Mouse (Mus musculus): ENCODE results near the gene Mum1l1. TPM values are rescaled to one million over a fixed set of nuclear protein-coding genes. Genes with fewer than 3 reads are reported as not detected.
"Not testable (repeated sequence)": the region's sequence is repeated elsewhere in the genome, so short reads cannot be mapped to it uniquely, and the experiment has no call there.

The Mum1l1 gene
- polyA plus RNA-seq (2016; fragmentation: Nextera tagmentation; extraction: Ambion mirVana) = 23.3 and 25.8 TPM in 2 replicates

- peak within 1 kb of the TSS; percentile 53 for H3K4me3 ChIP-seq
- no peaks in the 10 kb centered on the region for H3K4me1 ChIP-seq
- no peaks in the 10 kb centered on the region for H3K9me3 ChIP-seq
- H3K27me3 ChIP-seq (ENCODE audit: poor library complexity, severe bottlenecking) = peaks cover 24% of the 10 kb centered on the region
- no peaks in the 10 kb centered on the region for H3K36me3 ChIP-seq (replicated peaks)
- DNase-seq (ENCODE audit: extremely low spot score, low spot score) = peak; percentile 61
- WGBS = 19% methylated on average over 31 of the region's 31 CpGs
- peak within 1 kb of the TSS; percentile 76 for H3K27ac ChIP-seq
Measured at GRCm38 (mm10) chrX:139209829-139210225, at the start of gene Mum1l1. Gene Mum1l1, plus strand, starts transcription at chrX:139210042.

GRCm38 (mm10) chrX:139178928-139179327 is 30.9 kb upstream of the Mum1l1 start, which contains the start of gene 4933428M09Rik:
Gene 4933428M09Rik, plus strand, starts transcription at chrX:139179228.
- DNase-seq (ENCODE audit: extremely low spot score, low spot score) = no peak
- H3K9me3 ChIP-seq = no peaks in the 10 kb centered on the region
- H3K36me3 ChIP-seq (replicated peaks) = no peaks in the 10 kb centered on the region
- no peak within 1 kb of the TSS for H3K4me3 ChIP-seq
- H3K4me1 ChIP-seq = no peaks in the 10 kb centered on the region
- H3K27me3 ChIP-seq (ENCODE audit: poor library complexity, severe bottlenecking) = no peaks in the 10 kb centered on the region; the same call in 1 of the 2 replicates
- 89% methylated on average over 8 of the region's 8 CpGs for WGBS
- no peak within 1 kb of the TSS for H3K27ac ChIP-seq

- not testable (repeated sequence) for H3K36me3 ChIP-seq (replicated peaks); H3K9me3 ChIP-seq; H3K27ac ChIP-seq; H3K4me3 ChIP-seq; DNase-seq (ENCODE audit: extremely low spot score, low spot score); H3K4me1 ChIP-seq
- peaks cover 25% of the 10 kb centered on the region; the same call in 1 of the 2 replicates for H3K27me3 ChIP-seq (ENCODE audit: poor library complexity, severe bottlenecking)
- WGBS = 90% methylated on average over 3 of the region's 3 CpGs
Measured at GRCm38 (mm10) chrX:139191506-139191905, 18.3 kb upstream of the Mum1l1 start.

- WGBS = 72% methylated on average over 1 of the region's 1 CpGs
- Histone ChIP-seq H3K4me3 (no peak overlapping the region), H3K27ac (no peak overlapping the region), H3K27me3 (ENCODE audit: poor library complexity, severe bottlenecking) (peaks cover 25% of the 10 kb centered on the region; the same call in 1 of the 2 replicates), H3K9me3 (no peaks in the 10 kb centered on the region; the same call in 1 of the 2 replicates), H3K36me3 (replicated peaks) (no peaks in the 10 kb centered on the region), H3K4me1 (no peaks in the 10 kb centered on the region)
- DNase-seq (ENCODE audit: extremely low spot score, low spot score) = no peak
Measured at GRCm38 (mm10) chrX:139194572-139195279, 15.1 kb upstream of the Mum1l1 start.

GRCm38 (mm10) chrX:139209191-139209828 is 532 bp upstream of the Mum1l1 start:
- not testable (repeated sequence) for DNase-seq (ENCODE audit: extremely low spot score, low spot score); H3K9me3 ChIP-seq; H3K4me1 ChIP-seq; H3K27ac ChIP-seq; H3K36me3 ChIP-seq (replicated peaks); H3K4me3 ChIP-seq
- H3K27me3 ChIP-seq (ENCODE audit: poor library complexity, severe bottlenecking) = peaks cover 19% of the 10 kb centered on the region
- WGBS = 87% methylated on average over 4 of the region's 4 CpGs

GRCm38 (mm10) chrX:139214765-139215164 is 4.9 kb downstream of the Mum1l1 start:
- DNase-seq (ENCODE audit: extremely low spot score, low spot score) = no peak
- WGBS = 80% methylated on average over 4 of the region's 4 CpGs
- H3K27me3 ChIP-seq (ENCODE audit: poor library complexity, severe bottlenecking) = peaks cover 42% of the 10 kb centered on the region
- H3K27ac ChIP-seq = no peak overlapping the region
- no peaks in the 10 kb centered on the region for H3K9me3 ChIP-seq
- H3K4me1 ChIP-seq = 0 out of 2 replicates have a peak, but pooled peaks cover 6% of the 10 kb centered on the region
- H3K4me3 ChIP-seq = no peak overlapping the region
- H3K36me3 ChIP-seq (replicated peaks) = no peaks in the 10 kb centered on the region

GRCm38 (mm10) chrX:139216409-139216808 is 6.6 kb downstream of the Mum1l1 start:
- Histone ChIP-seq H3K4me3 (peak overlapping the region; percentile 47; the same call in 1 of the 2 replicates), H3K36me3 (replicated peaks) (no peaks in the 10 kb centered on the region), H3K27me3 (ENCODE audit: poor library complexity, severe bottlenecking) (peaks cover 45% of the 10 kb centered on the region), H3K9me3 (no peaks in the 10 kb centered on the region), H3K4me1 (0 out of 2 replicates have a peak, but pooled peaks cover 6% of the 10 kb centered on the region), H3K27ac (peak overlapping the region; percentile 72; the same call in 1 of the 2 replicates)
- 74% methylated on average over 5 of the region's 5 CpGs for WGBS
- no peak for DNase-seq (ENCODE audit: extremely low spot score, low spot score)

GRCm38 (mm10) chrX:139216991-139217593 is 7.2 kb downstream of the Mum1l1 start:
- Histone ChIP-seq H3K27ac (peak overlapping the region; percentile 72), H3K36me3 (replicated peaks) (no peaks in the 10 kb centered on the region), H3K9me3 (no peaks in the 10 kb centered on the region), H3K27me3 (ENCODE audit: poor library complexity, severe bottlenecking) (peaks cover 45% of the 10 kb centered on the region), H3K4me1 (0 out of 2 replicates have a peak, but pooled peaks cover 6% of the 10 kb centered on the region), H3K4me3 (peak overlapping the region; percentile 47)
- DNase-seq (ENCODE audit: extremely low spot score, low spot score) = peak; percentile 60
- WGBS = 20% methylated on average over 22 of the region's 22 CpGs

- Histone ChIP-seq H3K4me1 (0 out of 2 replicates have a peak, but pooled peaks cover 6% of the 10 kb centered on the region), H3K4me3 (peak overlapping the region; percentile 47), H3K36me3 (replicated peaks) (no peaks in the 10 kb centered on the region), H3K27me3 (ENCODE audit: poor library complexity, severe bottlenecking) (peaks cover 42% of the 10 kb centered on the region), H3K9me3 (no peaks in the 10 kb centered on the region), H3K27ac (peak overlapping the region; percentile 72; the same call in 1 of the 2 replicates)
- no peak for DNase-seq (ENCODE audit: extremely low spot score, low spot score)
- WGBS = 55% methylated on average over 10 of the region's 10 CpGs
Measured at GRCm38 (mm10) chrX:139217776-139218175, 7.9 kb downstream of the Mum1l1 start.

- no peak for DNase-seq (ENCODE audit: extremely low spot score, low spot score)
- H3K9me3 ChIP-seq = no peaks in the 10 kb centered on the region
- no peak overlapping the region for H3K4me3 ChIP-seq
- peaks cover 34% of the 10 kb centered on the region for H3K27me3 ChIP-seq (ENCODE audit: poor library complexity, severe bottlenecking)
- 0 out of 2 replicates have a peak, but pooled peaks cover 6% of the 10 kb centered on the region for H3K4me1 ChIP-seq
- 33% methylated on average over 2 of the region's 2 CpGs for WGBS
- H3K36me3 ChIP-seq (replicated peaks) = no peaks in the 10 kb centered on the region
- H3K27ac ChIP-seq = no peak overlapping the region
Measured at GRCm38 (mm10) chrX:139219017-139219416, 9.2 kb downstream of the Mum1l1 start.

GRCm38 (mm10) chrX:139220830-139221229 is 11.0 kb downstream of the Mum1l1 start:
- H3K27me3 ChIP-seq (ENCODE audit: poor library complexity, severe bottlenecking) = peaks cover 18% of the 10 kb centered on the region
- no peak overlapping the region for H3K27ac ChIP-seq
- no peaks in the 10 kb centered on the region for H3K36me3 ChIP-seq (replicated peaks)
- H3K4me3 ChIP-seq = no peak overlapping the region
- H3K4me1 ChIP-seq = 0 out of 2 replicates have a peak, but pooled peaks cover 6% of the 10 kb centered on the region
- DNase-seq (ENCODE audit: extremely low spot score, low spot score) = no peak
- WGBS = 80% methylated on average over 4 of the region's 4 CpGs
- no peaks in the 10 kb centered on the region for H3K9me3 ChIP-seq

- Histone ChIP-seq H3K9me3 (no peaks in the 10 kb centered on the region), H3K4me1 (0 out of 2 replicates have a peak, but pooled peaks cover 6% of the 10 kb centered on the region), H3K4me3 (no peak overlapping the region), H3K27me3 (ENCODE audit: poor library complexity, severe bottlenecking) (peaks cover 18% of the 10 kb centered on the region), H3K27ac (no peak overlapping the region), H3K36me3 (replicated peaks) (no peaks in the 10 kb centered on the region)
- 86% methylated on average over 3 of the region's 3 CpGs for WGBS
- no peak for DNase-seq (ENCODE audit: extremely low spot score, low spot score)
Measured at GRCm38 (mm10) chrX:139221893-139222292, 12.1 kb downstream of the Mum1l1 start.
